Mouse (Mus musculus) ovary, postnatal 10 days (tissue): ENCODE results near the gene Glrx5.

ENCODE experiments used
- DNase-seq: peaks from one replicate; pipeline ENCODE4 v3.0.0; 2022; ENCODE audit warnings: low spot score

Glrx5 gene

GRCm38 (mm10) chr12:105004956-105005714 is 27.4 kb upstream of the Glrx5 start:
- no peak for DNase-seq

- no peak for DNase-seq
Measured at GRCm38 (mm10) chr12:105005715-105005972, 26.8 kb upstream of the Glrx5 start.

DNA sequence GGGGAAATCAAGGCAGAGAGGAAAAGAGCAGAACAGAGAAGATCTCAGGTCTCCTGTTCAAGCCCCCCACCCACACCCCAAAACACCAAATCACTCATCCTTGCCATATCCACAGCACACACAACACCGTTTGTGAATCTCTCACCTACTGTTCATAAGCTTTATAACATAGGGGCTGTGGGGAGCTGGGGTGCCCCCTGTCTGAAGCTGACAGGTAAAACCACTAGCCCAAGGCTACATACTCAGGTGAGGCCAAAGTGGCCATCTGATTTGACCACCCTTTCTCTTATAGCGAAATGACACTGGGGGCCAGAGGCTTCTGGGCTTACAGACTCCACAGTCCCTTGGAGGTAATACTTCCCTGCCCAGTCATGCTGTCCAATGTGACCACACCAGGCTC is 24.3 kb upstream of the Glrx5 start:
- DNase-seq = no peak

DNA sequence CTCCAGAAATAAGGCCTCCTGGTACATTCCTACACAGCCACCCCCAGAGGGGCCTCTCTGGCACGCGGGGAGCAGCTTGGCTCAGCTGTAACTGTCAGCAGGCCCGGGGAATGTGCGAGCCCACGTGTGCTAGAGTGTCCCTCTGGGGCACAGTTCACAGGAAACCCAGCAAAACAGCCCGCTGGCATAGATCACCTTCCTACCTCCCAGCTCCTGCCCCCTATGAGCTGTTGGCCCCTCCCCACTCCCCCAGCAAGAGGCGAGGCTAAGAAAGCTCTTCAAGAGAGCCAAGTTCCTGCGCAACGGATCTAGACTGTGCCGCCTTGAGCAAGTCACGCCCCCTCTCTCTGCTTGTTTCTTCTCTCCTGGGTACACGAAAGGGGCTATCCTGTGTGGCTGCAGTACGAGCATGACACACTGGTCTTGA is 23.7 kb upstream of the Glrx5 start:
- no peak for DNase-seq

DNA sequence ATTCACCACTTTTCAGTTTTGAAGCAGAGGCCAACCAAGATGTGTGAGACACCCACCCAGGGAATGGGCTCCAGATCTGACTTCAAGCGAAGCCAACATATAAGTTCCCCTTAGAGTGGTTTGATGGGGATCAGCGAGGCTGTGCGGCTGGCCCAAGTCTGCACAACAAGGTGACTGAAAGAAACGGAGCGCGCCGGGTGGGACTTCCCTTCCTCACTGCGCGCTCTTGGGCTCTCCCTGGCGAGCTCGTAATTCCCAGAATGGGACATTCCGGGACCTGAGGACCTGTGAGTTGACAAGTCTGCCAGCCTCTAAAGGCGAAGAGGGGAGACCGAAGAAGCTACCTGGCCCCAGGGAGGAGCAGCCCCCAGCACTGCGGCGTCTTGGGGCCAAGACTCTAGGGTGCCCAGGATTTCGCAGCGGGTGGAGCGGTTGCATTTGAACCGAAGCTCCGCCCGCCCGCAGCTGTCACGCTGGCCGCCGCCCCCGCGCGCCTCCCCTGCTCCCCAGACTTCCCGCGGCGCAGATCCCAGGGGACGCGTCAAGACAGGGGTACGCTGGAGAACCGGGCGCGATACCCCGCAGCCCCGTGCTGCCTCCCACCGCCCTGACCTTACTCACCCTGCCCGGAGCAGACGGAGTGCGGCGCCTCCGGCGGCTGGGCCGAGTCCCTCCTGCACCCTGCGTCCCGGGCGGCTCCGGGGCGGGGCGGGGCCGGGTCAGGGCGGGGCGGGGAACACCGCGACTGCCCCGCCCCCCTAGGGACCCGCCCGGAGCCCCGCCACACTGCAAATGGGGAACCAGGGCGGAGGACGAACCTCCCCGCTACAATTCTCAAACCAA is 22.9 kb upstream of the Glrx5 start, which contains the start of gene Syne3:
Syne3 (minus strand) TSS at position 440 of the 843 bp plus-strand sequence.
- peak; percentile 56 for DNase-seq

DNA sequence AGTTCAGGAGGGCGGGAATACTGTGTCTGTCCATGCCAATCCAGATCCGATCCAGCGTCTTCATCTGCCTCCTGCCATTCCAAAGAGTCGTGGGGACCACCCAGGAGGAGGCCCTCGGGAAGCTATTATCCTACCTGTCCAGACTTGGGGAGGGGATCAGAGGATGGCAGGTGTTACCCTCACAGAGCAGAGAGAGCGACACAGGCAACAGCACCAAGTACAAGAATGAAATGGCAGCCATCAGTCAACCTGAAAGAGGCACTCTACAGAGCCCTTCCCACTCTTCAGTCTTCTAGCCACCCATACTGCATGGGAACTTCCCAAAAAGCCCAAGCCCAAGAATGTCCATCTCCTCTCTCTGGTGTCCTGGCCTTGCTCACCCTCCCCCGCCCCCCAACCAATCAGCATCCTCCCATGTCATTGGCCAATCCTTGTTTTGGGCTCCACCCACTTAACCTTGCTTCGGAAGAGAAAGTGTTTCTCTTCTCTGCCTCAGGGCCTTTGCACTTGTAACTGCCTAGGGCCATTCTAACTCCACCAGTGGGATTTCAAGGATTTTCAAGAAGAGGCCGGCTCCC is 22.2 kb upstream of the Glrx5 start:
- no peak for DNase-seq

GRCm38 (mm10) chr12:105011589-105011988 is 20.9 kb upstream of the Glrx5 start:
- no peak for DNase-seq

GRCm38 (mm10) chr12:105012314-105012713 is 20.2 kb upstream of the Glrx5 start:
- no peak for DNase-seq

DNA sequence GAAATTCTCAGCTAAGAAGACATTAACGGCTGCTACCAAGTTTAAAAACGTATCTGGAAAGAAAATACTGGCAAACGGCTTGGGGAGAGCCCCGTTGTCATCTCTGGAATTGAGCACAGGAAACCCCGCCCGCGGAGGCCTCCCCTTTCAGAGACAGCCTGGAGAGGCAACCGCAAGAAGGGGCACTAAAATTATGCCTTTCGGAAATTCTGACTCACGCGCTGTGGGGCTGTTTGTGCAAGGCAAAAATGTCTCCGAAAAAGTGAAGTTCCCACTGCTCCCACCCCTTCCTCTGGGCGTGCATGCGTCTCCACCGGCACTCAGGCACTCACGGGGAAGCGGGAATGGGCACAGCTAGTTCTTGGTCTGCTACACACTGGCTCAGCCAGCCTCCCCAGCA is 19.4 kb upstream of the Glrx5 start:
- DNase-seq = no peak

- no peak for DNase-seq
Measured at GRCm38 (mm10) chr12:105016199-105016598, 16.3 kb upstream of the Glrx5 start.

- no peak for DNase-seq
Measured at GRCm38 (mm10) chr12:105016639-105017038, 15.8 kb upstream of the Glrx5 start.

- no peak for DNase-seq
Measured at GRCm38 (mm10) chr12:105019359-105020219, 12.9 kb upstream of the Glrx5 start.

- no peak for DNase-seq
Measured at GRCm38 (mm10) chr12:105021441-105022069, 10.9 kb upstream of the Glrx5 start.

- DNase-seq = no peak
Measured at GRCm38 (mm10) chr12:105022141-105022540, 10.3 kb upstream of the Glrx5 start.

GRCm38 (mm10) chr12:105022776-105023175 is 9.7 kb upstream of the Glrx5 start:
- no peak for DNase-seq

GRCm38 (mm10) chr12:105025271-105025946 is 7.1 kb upstream of the Glrx5 start:
- DNase-seq = no peak

- DNase-seq = no peak
Measured at GRCm38 (mm10) chr12:105025947-105026586, 6.4 kb upstream of the Glrx5 start.

- DNase-seq = no peak
Measured at GRCm38 (mm10) chr12:105027323-105027991, 5.0 kb upstream of the Glrx5 start.

GRCm38 (mm10) chr12:105029890-105030289 is 2.6 kb upstream of the Glrx5 start:
- no peak for DNase-seq
